Mouse (Mus musculus): ENCODE data around the gene Mtmr12.

DNA sequence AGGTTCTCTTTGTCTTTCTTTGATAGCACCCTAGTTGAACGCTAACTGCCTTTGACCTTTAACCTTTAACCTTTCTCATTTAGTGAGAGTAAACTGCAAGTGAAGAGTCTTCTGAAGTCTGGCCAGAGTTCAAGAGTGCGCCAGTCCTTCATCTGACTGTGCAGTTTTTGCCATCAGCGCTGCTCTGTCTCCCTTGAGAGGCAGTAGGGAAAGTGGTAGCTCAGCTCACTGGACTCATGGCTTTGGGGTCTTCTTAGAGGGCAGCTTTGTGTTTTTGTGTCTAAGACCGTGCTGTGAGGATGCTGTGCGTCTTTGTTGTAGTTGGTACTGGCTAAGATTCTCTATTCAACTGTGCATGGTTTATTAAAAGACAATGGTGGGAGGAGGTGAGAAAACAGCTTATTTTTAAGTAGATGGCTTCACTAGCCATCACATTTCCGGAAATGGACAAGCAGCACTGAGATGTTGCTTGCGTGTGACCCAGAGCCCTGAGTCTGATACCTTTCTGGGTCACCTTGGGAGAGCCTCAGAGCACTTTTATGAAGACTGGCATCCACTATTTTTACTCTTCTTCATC lies 1.9 kb downstream of the Mtmr12 start:
- no peak for TF ChIP-seq CTCF (conservative IDR thresholded peaks at IDR 0.05; ENCODE audit: low read length)
- no peak for TF ChIP-seq POU5F1 (IDR thresholded peaks at IDR 0.05; ENCODE audit: borderline replicate concordance, low read length)
- peak; percentile 56; the same call in 1 of the 2 replicates for TF ChIP-seq NANOG (IDR thresholded peaks at IDR 0.05; ENCODE audit: borderline replicate concordance, low read length)

Data from E14TG2a.4 (cell line).